Mouse (Mus musculus): ENCODE measurements at regions not wholly inside any gene's neighbourhood (a gene's known extent, or its start where the extent isn't known, plus 50 kb on each side); places are given as distances from the start of the nearest gene placed in this dataset.

- TF ChIP-seq CTCF (IDR thresholded peaks at IDR 0.05; ENCODE audit: low read depth, low read length) (no peak), GATA1 (IDR thresholded peaks at IDR 0.05; ENCODE audit: borderline replicate concordance, low read length) (no peak), TAL1 (conservative IDR thresholded peaks at IDR 0.05; ENCODE audit: low read depth, low read length) (no peak), POLR2AphosphoS5 (IDR thresholded peaks at IDR 0.05; ENCODE audit: insufficient replicate concordance, low read depth, low read length) (no peak), GATA2 (IDR thresholded peaks at IDR 0.05; ENCODE audit: borderline replicate concordance, low read depth, low read length) (no peak)
These were observed 542.8 kb downstream of the Zfp704 start for GRCm38 (mm10) chr3:9067048-9067447.
